Mouse (Mus musculus): ENCODE data around the gene Enox1.

Enox1 gene

DNA sequence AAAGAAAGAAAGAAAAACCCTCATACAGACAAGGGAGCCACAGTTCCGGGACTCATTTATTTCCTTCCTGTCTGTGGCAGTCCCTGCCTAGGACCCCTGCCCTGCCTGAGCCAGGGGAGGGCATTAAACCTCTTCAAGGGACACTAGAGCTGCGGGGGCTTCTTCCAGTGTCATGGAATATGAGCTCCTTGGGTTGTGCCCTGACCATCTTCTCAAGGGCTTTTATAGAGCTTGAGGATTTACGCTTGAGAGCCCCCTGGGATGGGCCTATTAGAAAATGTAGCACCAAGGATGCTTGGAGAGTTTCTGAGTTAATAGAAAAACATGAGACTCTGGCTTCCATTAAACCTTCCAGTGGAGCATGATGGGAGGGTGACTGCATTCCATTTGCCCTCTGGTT, 39.7 kb downstream of the Enox1 start:
- no peak for DNase-seq (ENCODE audit: low spot score)

DNA sequence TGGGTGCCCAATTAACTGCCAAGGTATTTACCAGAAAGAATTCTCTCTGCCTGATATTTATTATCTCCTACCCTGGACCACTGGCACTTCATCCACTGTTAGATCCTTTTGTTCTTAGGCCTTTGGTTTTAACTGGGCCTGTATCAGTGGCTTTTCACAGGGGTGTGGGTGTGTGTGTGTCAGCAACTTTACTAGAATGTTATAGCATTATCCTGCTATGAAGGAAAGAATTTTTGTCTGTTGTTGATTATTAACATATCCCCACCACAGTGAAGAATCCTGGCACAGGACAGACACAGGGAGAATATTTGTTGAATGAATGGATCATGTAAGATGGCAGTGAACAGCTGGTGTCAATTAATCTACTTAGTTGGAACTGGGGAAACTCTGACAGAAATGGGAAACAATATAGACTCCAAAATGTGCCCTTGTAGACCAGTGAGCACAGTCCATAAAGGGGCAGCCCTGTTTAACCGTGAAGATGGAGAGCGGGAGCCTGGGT, 40.9 kb downstream of the Enox1 start:
- DNase-seq (ENCODE audit: low spot score): no peak

DNA sequence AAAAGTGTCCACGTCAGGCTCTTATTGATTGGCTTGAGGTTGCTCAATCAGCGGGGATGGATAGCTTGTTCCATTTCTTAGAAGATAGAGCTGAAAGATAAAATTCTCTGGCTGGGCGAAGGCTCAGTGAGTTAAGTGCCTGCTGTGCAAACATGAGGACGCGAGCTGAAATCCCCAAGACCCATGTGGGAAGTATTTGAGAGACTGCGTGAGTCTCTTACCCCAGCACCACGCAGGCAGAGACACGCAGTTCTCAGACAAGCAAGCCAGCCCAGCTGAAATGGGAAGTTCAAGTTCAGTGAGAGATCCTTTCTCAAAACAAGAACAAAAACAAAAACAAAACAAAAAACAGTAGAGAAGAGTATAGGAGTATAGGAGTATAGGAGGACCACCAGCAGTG, 54.3 kb downstream of the Enox1 start:
- no peak for DNase-seq (ENCODE audit: low spot score)

- no peak for DNase-seq (ENCODE audit: low spot score)
Observed at GRCm38 (mm10) chr14:77213210-77213609, 56.6 kb downstream of the Enox1 start.

- no peak for DNase-seq (ENCODE audit: low spot score)
Observed at GRCm38 (mm10) chr14:77214848-77215247, 58.3 kb downstream of the Enox1 start.

GRCm38 (mm10) chr14:77225346-77225745, 68.8 kb downstream of the Enox1 start:
- DNase-seq (ENCODE audit: low spot score): no peak

GRCm38 (mm10) chr14:77238811-77239210, 82.2 kb downstream of the Enox1 start:
- DNase-seq (ENCODE audit: low spot score): no peak

- DNase-seq (ENCODE audit: low spot score): no peak
Observed at GRCm38 (mm10) chr14:77239360-77239759, 82.8 kb downstream of the Enox1 start.

DNA sequence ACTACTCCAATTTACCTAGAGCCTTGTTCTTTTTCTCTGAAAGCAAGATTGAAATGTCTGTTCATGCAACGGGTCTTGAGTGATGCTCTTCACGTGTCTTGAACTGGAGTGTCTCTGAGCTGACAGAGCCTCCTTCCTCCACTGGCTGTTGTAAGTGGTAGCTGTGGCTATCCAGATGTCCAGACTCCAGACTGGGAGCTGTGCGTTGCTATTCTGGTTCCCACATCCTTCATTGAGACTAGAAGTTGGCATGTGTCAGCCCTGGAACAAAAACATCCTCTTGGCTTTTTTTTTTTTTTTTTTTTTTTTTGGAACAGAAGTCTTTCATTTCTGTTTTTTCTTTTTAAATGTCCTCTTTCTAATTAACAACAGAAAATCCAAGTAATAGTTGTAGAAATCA, 90.4 kb downstream of the Enox1 start:
- no peak for DNase-seq (ENCODE audit: low spot score)

- DNase-seq (ENCODE audit: low spot score): no peak
Observed at GRCm38 (mm10) chr14:77248426-77248825, 91.9 kb downstream of the Enox1 start.

- DNase-seq (ENCODE audit: low spot score): no peak
Observed at GRCm38 (mm10) chr14:77248946-77249345, 92.4 kb downstream of the Enox1 start.

GRCm38 (mm10) chr14:77250652-77251238, 94.2 kb downstream of the Enox1 start:
- no peak for DNase-seq (ENCODE audit: low spot score)

DNA sequence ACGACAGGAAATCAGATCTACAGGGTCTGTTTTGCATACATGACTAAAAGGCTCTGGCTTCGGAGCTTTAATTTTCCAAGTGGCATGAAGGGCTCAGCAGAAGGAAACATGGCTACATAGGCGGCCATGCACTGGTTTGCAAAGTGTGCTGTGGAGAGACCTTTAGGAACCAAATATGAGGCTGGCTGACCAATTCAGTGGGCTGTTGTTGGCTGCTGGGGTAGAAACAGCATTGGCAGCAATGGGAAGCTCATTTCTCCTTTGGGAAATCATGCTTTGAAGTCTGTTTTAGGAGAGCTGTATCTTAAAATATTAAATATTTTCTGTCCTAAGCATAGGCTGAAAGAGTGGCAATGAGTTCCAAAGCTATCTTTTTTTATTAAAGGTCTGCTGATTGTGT, 98.6 kb downstream of the Enox1 start:
- no peak for DNase-seq (ENCODE audit: low spot score)

GRCm38 (mm10) chr14:77255711-77256110, 99.1 kb downstream of the Enox1 start:
- no peak for DNase-seq (ENCODE audit: low spot score)

GRCm38 (mm10) chr14:77256943-77257342, 100.4 kb downstream of the Enox1 start:
- no peak for DNase-seq (ENCODE audit: low spot score)

- no peak for DNase-seq (ENCODE audit: low spot score)
Observed at GRCm38 (mm10) chr14:77257461-77257860, 100.9 kb downstream of the Enox1 start.

- DNase-seq (ENCODE audit: low spot score): no peak
Observed at GRCm38 (mm10) chr14:77258186-77258585, 101.6 kb downstream of the Enox1 start.

DNA sequence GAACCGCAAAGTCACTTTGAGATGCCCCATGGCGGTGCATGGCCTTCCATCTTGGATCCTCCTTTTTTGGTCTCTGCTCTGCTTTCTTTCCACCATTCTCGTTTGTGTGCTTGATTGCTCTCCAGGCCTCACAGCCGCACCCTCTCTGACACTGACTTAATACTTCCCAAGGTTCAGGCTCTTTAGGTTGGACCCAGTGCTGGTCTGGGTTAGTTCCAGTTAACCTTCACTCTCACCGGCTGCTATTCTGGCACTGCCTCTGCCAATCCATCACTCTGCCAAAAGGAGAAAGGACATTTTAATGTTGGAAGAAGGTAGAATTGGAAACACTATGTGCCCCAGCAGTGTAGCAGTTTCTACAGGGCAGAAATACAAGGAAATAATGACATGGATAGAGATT, 103.1 kb downstream of the Enox1 start:
- no peak for DNase-seq (ENCODE audit: low spot score)

DNA sequence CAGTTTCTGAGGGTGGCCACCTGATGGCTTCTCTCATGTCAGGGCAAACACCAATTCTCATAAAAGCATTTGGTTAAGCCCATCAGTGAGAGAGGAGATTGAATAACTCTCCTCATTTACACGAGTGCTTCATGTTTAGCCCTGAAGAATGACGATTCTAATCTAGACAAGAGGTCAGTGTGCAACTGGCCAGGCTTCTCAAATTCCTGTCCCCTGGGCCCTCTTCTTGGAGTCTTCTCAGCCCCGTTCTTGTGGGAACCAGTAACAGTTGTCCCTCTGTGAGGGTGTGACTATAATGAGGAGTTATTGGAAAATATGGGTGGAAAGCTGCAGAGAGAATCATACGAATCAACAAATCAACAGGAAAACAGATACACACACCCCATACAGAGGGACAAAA, 103.5 kb downstream of the Enox1 start:
- no peak for DNase-seq (ENCODE audit: low spot score)

DNA sequence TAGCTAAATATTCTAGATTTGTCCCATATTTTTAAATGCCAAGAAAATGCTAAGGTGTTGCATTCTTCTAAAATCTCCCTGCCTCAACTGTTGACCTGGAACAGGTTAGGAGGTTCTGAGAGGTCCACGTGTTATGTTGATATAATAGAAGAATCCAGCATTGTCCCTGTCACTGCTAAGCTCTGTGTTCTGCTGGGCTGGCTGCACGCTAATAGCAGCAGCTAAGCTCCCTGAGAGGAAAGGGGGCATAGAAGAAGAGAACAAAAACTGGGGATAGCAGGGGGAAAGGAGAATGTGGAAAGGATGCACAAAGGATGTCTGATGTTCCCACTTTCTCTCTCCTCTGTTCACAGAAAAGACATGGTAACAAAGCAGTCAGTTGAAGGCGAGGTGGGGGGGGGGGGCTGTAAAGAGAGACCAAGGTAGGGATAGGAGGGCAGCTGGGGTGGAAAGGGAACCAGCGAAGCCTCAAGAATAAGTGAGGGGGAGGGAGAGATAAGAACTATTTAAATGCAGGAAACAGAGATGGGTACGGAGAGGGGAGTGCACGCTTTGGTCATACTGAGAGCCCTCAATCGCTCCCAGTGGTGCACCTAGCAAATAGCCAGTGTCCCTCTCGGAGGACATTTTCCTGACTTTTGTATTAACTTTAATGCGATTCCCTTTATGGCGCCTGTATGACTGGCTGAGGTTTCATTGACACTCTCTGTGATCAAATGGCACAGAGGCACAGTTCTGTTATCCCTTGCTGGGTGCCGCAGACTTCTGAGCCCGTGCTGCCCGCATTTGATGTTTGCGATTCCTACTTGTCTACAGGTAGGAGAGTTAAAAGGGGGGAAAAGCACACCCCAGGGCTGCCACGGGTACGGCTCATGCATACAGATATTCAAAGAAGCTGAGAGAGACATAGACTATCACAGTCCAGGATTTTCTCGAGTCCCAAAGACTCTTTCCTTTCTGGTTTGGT, 110.5 kb downstream of the Enox1 start:
- DNase-seq (ENCODE audit: low spot score): no peak

GRCm38 (mm10) chr14:77272248-77272930, 115.8 kb downstream of the Enox1 start:
- DNase-seq (ENCODE audit: low spot score): no peak

DNA sequence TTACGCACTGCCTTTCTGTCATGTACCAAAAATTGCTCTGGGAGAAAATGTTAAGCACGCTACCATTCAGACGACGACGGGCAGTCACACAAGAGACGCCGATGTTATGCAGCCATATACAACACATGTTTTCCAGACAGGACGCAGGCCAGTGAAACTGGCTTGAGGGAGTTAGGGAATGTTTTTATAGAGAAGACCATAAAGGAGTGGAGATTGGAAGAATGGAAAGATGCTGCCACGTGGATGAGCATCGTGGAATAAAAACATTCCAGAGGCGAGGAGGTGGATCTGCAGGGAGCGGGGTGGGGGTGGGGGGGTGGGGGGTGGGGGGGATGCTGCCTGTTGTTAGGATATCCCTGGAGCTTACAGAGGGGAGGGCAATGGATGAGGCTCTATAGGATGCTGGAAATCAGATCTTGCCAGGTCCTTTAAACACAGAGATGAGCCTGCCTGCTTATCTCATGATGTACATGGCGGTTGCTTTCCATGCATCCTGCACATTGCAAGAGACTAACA, 116.4 kb downstream of the Enox1 start:
- no peak for DNase-seq (ENCODE audit: low spot score)

- no peak for DNase-seq (ENCODE audit: low spot score)
Observed at GRCm38 (mm10) chr14:77273721-77274120, 117.2 kb downstream of the Enox1 start.

Data from T-cell, adult 2 months (primary cell).